26 mouse cellular contexts compared by ENCODE assay signal in genomic region chr5:31758310-31759091, GRCm38 (mm10).
DNase-seq lines count a peak whose midpoint lies in the region; ATAC-seq and TF ChIP-seq lines count a peak whose summit lies in the region.
"Had no signal": no experiment of that assay in that cellular context is flagged by ENCODE, and none has a peak within 500 bp of the region (broad histone marks: within the 10 kb centered on the region; RNA-seq: fewer than 3 reads in every experiment).

No protein-coding gene starts in this region.

- no peaks in the 10 kb centered on the region for H3K9me3 ChIP-seq in embryonic facial prominence, embryonic 15.5 days (replicated peaks)
- H3K9me3 ChIP-seq: forebrain, embryonic 13.5 days; neural tube, embryonic 13.5 days had no signal

- H3K9ac ChIP-seq in embryonic facial prominence, embryonic 15.5 days = no peak overlapping the region
- H3K9ac ChIP-seq: forebrain, embryonic 13.5 days; hindbrain, embryonic 14.5 days; liver, embryonic 14.5 days; neural tube, embryonic 13.5 days had no signal

- H3K4me1 ChIP-seq in embryonic facial prominence, embryonic 15.5 days = peaks cover 7% of the 10 kb centered on the region; the same call in 1 of the 2 replicates
- H3K4me1 ChIP-seq: forebrain, embryonic 13.5 days; neural tube, embryonic 13.5 days had no signal

- no peak for TF ChIP-seq POLR2A in myocyte (IDR thresholded peaks at IDR 0.05; ENCODE audit: insufficient read length, low read depth)

- peaks cover 4% of the 10 kb centered on the region for H3K79me2 ChIP-seq in myocyte (ENCODE audit: control insufficient read depth, insufficient read depth)

- ATAC-seq in embryonic facial prominence, embryonic 15.5 days (ENCODE audit: insufficient number of reproducible peaks, low FRiP score, low TSS enrichment, low read depth) = no peak
- ATAC-seq: forebrain, embryonic 13.5 days; intestine, postnatal 0 days; midbrain, embryonic 16.5 days had no signal

- no peak overlapping the region for H3K4me3 ChIP-seq in embryonic facial prominence, embryonic 15.5 days (replicated peaks)
- H3K4me3 ChIP-seq in myocyte = no peak overlapping the region
- H3K4me3 ChIP-seq: erythroblast, embryonic 14.5 days; forebrain, embryonic 13.5 days; neural tube, embryonic 13.5 days had no signal

- H3K27me3 ChIP-seq in embryonic facial prominence, embryonic 15.5 days = no peaks in the 10 kb centered on the region
- H3K27me3 ChIP-seq in myocyte (ENCODE audit: control insufficient read depth, insufficient read depth, insufficient read length) = no peaks in the 10 kb centered on the region
- H3K27me3 ChIP-seq: forebrain, embryonic 13.5 days; neural tube, embryonic 13.5 days had no signal

- H3ac ChIP-seq in myocyte (ENCODE audit: control insufficient read depth, insufficient read length) = no peak overlapping the region

- DNase-seq in heart, adult 11 months = peak; percentile 90
- DNase-seq in heart, postnatal 14 days = no peak
- DNase-seq in Muller cell, postnatal 12 days (ENCODE audit: inconsistent ontology term) = peak; percentile 88
- no peak for DNase-seq in adrenal gland, adult 8-10 months
- DNase-seq in adrenal gland, postnatal 25 days = no peak
- no peak for DNase-seq in gastrocnemius, postnatal 25 days
- DNase-seq: cerebellum, adult 9-10 months; gastrocnemius, postnatal 10 days; heart, postnatal 4 days; kidney, adult 9 months; kidney, postnatal 10 days; layer of hippocampus, adult 9-11 months; liver; lung, adult 2 months; lung, postnatal 10 days had no signal

- H3K36me3 ChIP-seq in embryonic facial prominence, embryonic 15.5 days = no peaks in the 10 kb centered on the region
- no peaks in the 10 kb centered on the region for H3K36me3 ChIP-seq in myocyte (ENCODE audit: control insufficient read depth, insufficient read depth)
- H3K36me3 ChIP-seq: neural tube, embryonic 13.5 days had no signal

- no peak overlapping the region for H3K4me2 ChIP-seq in embryonic facial prominence, embryonic 15.5 days (replicated peaks)
- peak overlapping the region; percentile 63 for H3K4me2 ChIP-seq in myocyte (ENCODE audit: low read depth)
- H3K4me2 ChIP-seq: forebrain, embryonic 13.5 days; heart, embryonic 11.5 days; hindbrain, embryonic 14.5 days; midbrain, embryonic 11.5 days; neural tube, embryonic 13.5 days had no signal

- intact Hi-C loops in heart, postnatal 14 days (cut with DNase I) = no loop called here

- 72% methylated on average over 9 of the region's 9 CpGs for WGBS in embryonic facial prominence, embryonic 15.5 days

- H3K27ac ChIP-seq in embryonic facial prominence, embryonic 15.5 days (replicated peaks) = peak overlapping the region; percentile 34; the same call in 1 of the 2 replicates
- H3K27ac ChIP-seq: forebrain, embryonic 13.5 days; hindbrain, embryonic 14.5 days; liver, embryonic 14.5 days; neural tube, embryonic 13.5 days had no signal

TF ChIP-seq in myocyte, 11 proteins besides CTCF, POLR2A, EP300 and RAD21:
- TF ChIP-seq SRF (IDR thresholded peaks at IDR 0.05; ENCODE audit: control insufficient read depth, insufficient read length, low read depth) (no peak), E2F4 (IDR thresholded peaks at IDR 0.05; ENCODE audit: insufficient read depth) (no peak), TCF3 (IDR thresholded peaks at IDR 0.05; ENCODE audit: insufficient read length, low read depth) (no peak), USF1 (IDR thresholded peaks at IDR 0.05; ENCODE audit: low read depth) (no peak), CEBPB (IDR thresholded peaks at IDR 0.05; ENCODE audit: insufficient read depth, poor library complexity, severe bottlenecking) (no peak), MYOG (IDR thresholded peaks at IDR 0.05; ENCODE audit: control insufficient read depth in 1 of 3, insufficient read depth in 1 of 3, insufficient read length in 2 of 3, low read depth in 2 of 3) (no peak), MAX (IDR thresholded peaks at IDR 0.05; ENCODE audit: low read depth) (no peak), POLR2AphosphoS2 (IDR thresholded peaks at IDR 0.05; ENCODE audit: insufficient read length, low read depth) (no peak), MYOD1 (IDR thresholded peaks at IDR 0.05; ENCODE audit: control insufficient read depth in 1 of 3, insufficient read length in 2 of 3, low read depth in 2 of 3) (no peak), REST (IDR thresholded peaks at IDR 0.05; ENCODE audit: insufficient read depth, insufficient read length) (no peak), TCF12 (IDR thresholded peaks at IDR 0.05; ENCODE audit: insufficient read depth, poor library complexity, severe bottlenecking) (no peak)

Comparison
In these comparisons a context has a peak if more than half of its experiments do, and no peak if none do; other contexts are left out.
1. DNase-seq: peak in heart, adult 11 months (single experiment) and Muller cell, postnatal 12 days (single experiment); none in heart, postnatal 14 days (0 of 2), adrenal gland, adult 8-10 months (single experiment), adrenal gland, postnatal 25 days (single experiment) and gastrocnemius, postnatal 25 days (single experiment).